Mouse (Mus musculus) megakaryocyte progenitor cell, adult 5-6 weeks (primary cell): ENCODE measurements at regions not wholly inside any gene's neighbourhood (a gene's known extent, or its start where the extent isn't known, plus 50 kb on each side); places are given as distances from the start of the nearest gene placed in this dataset.

Experiments used
- ATAC-seq: replicated peaks from 2 replicates; pipeline ENCODE4 v1.8.0; 2016; ENCODE audit warnings: mild to moderate bottlenecking, moderate TSS enrichment, inconsistent platforms; ENCODE audit not compliant: poor library complexity

DNA sequence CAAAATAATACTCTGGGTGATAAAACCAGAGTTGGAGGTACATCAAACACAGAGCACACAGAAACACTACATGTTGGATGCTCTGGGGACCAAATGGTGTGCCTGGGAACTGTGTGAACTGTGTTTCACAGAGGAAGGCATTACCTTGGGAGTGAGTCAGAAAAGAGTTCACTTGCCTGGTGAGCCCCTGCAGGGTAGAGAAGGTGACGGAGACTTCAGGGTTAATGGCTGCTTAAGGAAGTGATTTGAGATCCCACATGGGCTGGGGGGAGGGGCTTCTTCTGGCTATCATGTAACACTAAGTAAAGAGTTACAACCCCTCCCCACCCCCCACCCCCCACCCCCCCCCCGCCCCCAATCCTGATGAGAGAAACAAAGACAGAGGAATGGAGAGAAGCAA, 164.6 kb downstream of the Gm45692 start:
- no peak for ATAC-seq

DNA sequence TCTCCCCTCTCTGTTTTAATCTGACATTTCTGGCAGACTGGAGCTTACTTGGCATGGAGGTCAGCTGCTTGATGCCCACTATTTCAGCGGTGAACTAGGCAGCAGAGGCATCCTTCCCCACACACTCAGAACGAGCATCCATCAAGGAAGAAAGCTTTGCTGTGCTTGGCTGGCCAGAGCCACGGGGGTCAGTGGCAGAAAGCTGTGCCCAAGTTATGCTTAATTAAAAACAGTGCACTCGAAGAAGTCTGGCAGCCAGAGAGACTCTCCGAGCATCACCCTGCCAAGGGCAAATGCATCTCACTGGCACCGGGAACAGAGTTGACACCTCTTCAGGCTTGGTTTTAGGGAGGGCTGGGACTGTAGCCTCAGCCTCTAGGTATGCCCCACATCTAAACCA, 168.3 kb downstream of the Gm45692 start:
- ATAC-seq = no peak

DNA sequence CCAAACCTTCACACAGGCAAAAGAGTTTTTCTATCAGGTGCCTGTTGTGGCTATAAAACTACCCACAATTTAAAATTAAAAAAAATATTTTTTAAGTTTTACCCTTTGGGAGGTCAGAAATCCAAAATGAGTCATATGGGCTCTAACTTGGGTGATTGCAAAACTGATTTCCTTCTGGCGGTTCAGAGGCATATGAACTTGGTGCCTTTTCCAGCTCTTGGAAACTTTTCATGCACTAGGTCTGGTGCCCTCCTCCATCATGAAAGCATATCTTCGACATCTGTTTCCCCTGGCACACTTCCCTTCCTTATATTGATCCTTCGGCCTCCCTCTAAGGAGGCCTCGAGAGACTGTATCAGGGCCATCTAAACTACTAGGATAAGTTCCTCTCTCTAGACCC, 168.8 kb downstream of the Gm45692 start:
- ATAC-seq = peak; percentile 26; the same call in 1 of the 2 replicates

DNA sequence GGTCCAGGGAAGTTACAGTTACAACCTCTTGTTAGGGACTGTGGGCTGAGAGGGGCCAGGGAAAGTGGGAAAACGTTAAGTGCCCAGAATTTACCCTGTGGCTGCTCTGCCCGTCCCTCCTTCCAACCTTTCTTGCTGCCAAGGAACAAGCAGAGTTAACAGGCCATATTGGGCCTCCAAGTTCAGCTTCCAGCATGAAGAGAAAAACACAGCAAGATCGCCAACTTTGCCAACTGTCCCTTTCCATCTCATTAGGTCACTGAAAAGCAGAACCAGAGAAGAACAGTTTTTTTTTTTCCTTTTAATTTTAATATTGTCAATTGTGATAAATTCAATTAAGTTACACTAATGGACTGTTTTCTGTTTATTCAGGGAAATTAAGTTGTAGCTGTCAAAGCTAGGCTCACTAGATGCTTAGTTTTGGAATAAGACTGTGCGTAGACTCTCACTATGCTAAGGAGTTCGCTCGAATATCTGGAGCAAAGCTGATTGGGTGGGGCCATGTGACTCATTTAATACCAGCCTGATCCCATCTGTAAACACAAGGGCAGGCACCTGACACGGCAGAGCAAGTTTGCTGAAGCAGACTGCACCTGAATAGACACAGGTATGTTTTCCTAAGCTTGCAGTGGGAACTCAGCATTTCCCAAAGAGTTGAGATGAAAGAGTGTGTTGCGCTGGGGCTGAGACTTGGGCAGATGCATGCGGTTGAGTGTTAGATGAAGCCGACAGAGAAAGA, 178.9 kb downstream of the Gm45692 start:
- ATAC-seq = no peak

DNA sequence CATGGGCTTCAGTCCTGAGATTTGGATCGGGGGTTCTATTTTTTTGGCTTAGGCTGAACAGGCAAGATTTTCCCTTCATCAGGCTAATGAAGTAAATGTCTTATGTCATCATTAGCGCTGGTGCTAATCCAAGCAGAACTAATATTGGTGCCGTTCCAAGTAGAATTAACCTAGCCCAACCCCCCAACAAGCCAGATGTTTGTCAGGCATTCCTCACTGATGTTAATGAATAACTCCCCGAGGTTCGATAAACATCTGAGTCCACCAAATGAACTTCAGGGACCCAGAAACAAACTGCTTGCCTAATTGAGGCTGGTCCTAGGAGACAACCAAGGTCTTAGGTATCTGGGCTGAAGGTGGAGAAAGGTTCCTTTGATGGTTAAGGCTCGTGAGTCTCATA, 180.9 kb downstream of the Gm45692 start:
- ATAC-seq = no peak

DNA sequence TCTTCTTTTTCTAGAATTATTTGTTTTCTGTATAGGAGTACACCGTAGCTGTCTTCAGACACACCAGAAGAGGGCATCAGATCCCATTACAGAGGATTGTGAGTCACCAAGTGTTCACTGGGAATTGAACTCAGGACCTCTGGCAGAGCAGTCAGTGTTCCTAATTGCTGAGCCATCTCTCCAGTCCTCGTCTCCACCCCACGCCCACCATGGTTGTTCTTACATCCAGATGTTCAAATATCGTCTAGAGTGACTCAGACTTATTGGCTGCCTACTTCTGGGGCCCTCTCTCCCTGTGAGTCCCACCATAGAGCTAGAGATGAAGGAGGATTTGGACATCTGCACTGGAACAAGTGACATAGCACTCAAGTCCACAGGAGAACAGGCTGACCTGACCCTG, 182.6 kb downstream of the Gm45692 start:
- no peak for ATAC-seq

DNA sequence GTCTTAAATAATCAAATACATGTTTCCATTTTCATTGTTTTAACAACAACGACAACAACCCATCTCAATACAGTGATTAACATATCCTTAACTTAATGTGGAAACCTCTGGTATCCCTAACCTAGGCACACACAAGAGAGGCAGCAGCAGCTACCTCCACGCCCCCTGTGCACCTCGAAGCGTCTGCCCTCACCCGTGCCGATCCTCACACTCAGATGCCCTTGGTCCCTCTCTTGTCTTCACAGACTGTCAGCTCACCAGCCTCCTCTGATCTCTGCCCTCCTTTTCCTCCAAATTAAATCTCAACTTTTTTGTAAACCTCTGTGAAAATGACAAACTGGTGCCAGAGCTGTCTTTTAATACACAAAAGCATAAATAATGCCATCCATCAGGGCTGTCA, 185.2 kb downstream of the Gm45692 start:
- no peak for ATAC-seq

DNA sequence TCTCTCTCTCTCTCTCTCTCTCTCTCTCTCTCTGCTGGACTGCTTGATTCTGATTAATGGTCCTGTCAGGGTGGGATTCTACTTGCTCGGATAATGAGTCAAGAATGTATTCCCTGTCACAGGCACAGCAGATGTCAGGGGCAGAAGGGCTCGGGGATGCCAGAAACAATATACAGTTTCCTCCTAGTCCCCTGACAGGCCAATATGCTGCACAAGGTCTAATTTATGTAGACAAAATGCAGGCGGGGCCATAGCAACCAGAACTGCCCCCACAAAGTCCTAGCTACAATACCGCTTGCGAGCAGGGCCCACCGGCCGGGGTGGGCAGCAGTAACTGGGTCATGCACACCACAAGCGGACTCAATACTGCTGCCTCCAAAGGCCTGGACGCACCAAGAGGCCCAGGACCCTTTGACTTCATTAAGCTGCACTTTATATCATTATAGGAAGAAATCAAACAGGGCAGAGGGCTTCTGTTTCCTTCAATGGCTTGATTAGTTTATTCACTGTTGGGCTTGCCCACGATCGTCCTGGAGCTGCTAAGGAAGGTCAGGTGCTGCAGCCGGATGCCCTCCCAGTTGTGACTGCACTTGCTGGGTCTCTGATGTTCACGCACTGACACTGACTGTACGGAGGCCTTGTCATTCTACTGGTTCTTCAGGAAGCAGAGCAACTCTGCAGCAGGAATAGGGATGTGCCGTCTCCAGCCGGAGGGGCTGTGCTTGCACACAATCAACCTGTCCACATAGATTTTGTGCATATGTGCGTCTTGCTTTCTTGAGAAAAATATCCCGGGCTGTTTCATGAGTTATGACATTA, 185.9 kb downstream of the Gm45692 start:
- ATAC-seq = no peak

DNA sequence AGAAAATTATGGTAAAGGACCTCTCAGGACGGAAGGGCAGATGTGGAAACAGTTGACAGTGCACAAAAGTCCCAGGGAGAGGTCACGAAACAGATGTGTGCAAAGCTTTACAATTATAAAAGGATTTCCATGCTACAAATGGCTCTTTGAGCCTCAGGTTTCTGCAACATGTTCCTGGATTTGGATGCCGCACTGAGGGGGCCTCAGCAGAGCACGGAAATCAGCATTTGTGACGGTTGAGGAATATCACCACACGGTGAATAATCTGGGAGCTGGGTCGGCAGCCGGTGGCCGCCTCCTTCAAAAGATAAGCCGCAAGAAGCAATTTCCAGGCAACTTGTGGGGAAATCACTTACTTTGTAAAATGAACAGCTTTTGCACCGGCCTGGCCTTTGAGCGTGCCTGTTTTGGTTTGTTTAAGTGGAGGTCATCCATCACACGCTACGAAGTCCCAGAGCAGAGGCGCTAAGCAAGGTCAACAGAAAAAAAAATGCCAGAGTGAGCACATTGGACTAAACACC, 188.8 kb downstream of the Gm45692 start:
- no peak for ATAC-seq

DNA sequence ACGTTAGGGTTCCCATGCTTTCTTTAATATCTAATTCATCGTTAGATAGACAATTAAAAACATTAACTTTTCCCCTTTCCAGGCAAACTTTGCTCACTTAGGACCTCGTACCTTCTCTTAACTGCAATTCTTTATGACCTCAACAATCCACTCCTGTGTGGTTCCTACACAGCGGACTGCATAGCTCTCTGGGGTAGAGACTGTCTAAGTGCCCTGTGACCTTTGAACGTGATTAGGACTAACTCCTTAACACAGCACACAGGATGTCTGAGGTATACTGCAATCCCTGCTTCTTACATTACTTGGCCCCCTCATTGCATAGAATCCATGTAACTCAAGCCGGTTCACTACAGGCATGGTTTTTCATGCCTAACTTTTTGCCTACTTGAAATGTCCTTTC, 190.4 kb downstream of the Gm45692 start:
- no peak for ATAC-seq

DNA sequence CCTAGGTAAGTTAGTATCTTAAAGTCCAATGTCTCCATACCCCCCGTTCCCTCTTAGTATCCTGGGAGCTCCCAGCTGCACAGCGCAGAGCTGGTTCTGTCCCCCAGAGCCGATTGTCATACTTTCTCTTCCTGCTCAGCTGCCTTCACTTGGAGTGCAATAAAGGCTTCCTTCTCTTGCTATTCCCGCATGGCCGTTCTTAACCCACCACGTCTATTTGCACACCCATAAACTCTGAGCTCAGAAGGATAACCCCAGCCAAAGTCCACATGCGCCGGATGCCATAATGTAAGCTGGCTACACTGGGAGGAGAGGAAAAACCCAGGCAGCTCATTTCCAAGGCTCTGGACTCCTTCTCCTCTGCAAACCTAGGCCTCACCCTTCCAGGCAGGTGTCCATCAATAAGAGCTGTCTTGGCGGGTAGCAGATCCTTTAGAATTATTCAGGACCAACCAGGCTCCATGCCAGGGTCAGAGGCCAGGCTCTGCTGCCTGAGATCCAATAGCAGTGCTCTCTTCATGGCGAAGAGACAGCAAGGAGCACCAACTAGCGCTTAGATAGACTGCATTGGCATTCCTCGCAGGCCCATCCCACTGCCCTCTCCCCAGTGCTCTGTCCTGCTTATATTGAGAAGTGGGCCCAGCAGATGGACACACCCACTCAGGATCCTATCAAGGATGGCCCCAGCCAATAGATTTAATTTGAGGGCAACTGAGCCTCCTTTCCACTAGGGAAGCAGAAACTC, 204.4 kb downstream of the Gm45692 start:
- ATAC-seq = no peak

DNA sequence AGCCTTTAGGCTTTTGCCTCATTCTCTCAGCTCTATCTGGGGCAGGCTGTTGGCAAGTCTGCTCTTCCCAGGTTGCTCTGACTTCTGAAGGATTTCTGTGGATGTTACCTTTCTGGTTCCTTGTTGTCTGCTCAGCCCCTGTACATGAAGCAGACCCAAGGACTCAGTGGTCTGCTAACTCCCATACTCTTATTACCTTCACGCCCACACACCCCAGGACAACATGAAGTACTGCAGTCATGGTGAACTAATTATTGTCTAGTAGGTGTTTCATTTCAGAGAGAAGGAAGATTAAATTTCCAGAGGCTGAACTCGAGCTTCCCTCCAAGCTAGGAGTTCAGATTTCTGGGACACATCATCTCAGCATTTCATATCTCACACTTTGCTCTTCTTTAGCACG, 205.3 kb downstream of the Gm45692 start:
- ATAC-seq = no peak

DNA sequence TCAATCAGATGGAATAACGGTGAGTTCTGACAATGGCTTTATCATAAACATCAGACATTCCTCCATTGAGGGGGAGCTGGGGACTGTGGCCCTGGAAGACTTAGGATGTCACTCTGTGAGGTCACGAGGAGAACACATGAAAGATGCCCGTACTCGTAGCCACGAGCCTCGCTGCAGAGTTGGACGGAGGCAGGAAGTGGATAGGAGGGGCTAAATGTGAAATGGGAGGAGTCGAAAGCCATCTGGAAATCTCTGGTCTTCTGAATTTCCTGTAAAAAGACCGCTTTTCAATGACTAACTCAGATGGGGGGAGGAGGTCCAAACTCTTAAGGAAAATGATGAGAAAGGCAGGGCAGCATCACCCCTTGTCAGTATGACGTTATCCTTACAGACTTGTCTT, 210.5 kb downstream of the Gm45692 start:
- no peak for ATAC-seq

DNA sequence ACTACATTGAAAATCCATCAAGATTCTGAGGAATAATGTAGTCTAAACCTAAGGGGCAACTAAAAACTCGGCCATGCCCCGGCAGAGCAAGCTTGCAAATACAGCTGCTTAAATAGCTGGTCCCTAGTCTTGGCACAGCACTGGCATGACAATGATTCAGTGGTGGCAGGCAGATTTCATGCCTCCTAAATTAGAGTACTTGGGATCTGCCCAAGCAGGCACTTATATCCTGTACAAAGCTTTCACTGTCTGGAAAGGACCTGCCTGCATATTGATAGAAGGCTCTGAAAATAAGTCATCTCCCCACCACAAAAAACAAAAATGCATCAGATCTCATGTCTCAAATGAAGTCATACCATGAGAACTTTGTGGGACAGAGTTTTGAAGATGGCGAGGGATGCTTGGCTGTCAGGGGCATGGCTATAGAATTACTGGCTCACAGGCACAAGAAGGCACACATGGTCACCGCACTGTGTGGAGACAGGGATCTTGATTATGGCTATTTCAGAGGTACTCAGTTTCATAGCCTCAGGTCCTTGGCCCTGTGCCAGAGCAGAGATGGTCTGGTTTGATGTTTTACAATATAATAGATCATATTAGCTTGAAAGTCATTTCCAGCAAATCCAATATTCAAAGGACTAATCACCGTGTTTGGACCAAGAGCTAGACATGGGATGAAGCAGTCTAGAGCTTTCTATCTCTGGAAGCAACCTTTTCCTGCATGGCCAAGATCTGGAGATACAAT, 217.7 kb downstream of the Gm45692 start:
- ATAC-seq = no peak

DNA sequence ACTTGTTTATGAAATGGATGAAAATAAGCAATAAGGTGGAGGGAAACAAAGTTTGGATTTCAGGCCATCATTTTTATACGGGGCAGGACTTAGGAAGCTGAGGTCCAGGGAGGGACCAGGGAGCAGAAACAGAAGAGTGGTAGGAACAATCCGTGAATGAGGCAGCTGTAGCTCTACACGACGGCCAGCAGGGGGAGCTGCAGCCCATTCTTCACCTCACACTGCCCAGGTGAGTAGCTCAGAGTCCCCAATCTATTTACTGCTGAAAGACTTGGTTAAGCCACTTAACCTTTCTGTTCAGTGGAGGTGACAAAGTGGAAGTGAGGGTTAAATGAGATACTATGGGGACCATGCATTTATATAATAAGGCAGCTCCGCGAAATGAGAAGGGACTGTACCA, 225.7 kb downstream of the Gm45692 start:
- ATAC-seq = peak; percentile 89

DNA sequence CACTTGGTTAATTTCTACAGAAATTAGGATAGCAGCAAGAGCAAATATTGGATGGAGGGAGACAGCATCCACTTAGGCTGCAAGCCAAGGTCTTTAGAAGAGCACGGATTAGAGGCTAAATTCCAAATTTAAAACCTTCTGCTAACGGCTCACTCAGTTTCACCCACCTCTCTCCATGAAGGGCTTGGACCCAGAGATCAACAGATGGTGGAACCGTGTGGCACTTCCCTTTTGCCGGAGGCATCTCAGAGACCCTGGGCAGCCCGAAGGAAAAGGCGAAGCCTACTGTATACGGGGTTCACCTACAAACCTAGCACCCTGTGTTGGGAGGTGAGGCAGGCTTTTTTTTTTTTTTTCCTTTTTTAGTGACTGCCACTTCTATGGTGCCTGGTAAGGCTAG, 229.9 kb downstream of the Gm45692 start:
- ATAC-seq = no peak

DNA sequence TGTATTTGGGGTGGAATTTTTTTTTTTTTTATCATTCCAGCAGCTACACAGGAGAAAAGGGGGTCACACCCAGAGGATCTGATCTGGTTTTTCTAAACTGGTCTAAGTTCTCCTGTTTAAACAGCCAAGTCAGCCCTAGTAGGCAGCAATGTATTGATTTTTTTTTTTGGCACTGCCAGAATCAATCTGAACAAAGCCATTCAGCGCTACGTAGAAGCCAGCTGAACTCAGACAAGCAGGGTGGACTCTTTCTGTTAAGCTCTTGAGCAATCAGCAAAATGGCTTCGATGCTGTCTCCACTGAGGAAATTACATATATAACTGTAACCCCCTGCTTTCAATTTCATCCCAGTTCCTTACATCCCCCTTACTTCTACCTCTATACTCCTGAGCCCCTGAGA, 230.5 kb downstream of the Gm45692 start:
- no peak for ATAC-seq

DNA sequence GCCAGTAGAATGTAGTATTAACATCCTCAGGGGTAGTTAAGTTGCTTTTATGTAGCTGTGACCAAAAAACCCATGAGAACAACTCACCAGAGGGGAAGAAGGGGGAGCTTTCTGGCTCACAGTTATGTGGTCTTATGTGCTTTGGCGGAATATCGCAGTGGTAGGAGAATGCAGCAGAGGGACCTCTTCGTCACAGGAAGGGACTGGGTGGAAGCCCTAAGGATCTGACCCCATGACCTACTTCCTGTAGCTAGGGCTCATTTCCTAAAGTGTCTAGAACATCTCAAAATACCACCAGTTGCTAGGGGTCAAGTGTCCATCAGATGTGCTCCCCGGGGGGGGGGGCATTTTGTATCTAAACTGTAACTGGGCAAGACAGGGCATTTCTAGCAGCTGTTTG, 231.3 kb downstream of the Gm45692 start:
- ATAC-seq = no peak

DNA sequence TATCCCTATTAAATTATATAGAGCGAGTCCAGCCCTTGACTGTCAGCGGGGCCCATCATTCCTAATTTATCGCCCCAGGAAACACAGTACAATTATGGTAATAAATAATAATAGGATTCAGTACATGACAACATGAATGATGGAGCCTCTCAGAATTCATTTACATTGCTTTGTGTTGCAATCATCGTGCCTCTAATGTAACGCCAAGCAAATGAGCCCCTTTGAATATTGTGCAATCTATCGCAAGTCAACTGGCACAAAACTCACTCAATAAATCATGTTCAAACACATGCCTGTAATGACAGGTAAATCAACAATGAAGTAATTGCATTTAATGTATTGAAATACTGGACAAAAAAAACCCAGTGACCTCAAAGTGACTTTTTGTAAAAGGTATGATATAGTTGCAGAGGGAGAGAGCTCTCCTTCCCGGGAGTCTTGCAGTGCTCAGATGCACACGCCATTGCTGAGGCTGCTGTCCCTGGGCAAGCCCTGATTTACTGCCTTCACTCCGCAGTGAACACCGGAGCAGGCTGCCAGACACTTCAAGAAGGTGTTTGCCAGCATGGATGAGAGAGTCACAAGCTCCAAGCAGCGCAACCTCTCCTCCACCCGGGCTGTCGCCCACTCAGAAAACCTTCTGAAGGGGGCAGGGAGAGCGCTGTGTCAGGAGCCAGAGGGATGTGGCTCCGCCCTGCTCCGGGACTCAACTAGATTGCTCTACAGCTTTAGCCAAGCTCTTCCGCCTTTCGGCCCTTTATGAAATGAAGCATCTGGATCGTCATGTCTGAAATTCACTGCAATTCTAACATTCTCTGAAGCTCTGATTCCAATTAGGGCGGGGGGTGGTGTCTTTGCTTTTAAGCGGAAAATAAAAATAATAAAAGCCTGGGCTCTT, 232.6 kb downstream of the Gm45692 start:
- ATAC-seq = peak; percentile 39; the same call in 1 of the 2 replicates

DNA sequence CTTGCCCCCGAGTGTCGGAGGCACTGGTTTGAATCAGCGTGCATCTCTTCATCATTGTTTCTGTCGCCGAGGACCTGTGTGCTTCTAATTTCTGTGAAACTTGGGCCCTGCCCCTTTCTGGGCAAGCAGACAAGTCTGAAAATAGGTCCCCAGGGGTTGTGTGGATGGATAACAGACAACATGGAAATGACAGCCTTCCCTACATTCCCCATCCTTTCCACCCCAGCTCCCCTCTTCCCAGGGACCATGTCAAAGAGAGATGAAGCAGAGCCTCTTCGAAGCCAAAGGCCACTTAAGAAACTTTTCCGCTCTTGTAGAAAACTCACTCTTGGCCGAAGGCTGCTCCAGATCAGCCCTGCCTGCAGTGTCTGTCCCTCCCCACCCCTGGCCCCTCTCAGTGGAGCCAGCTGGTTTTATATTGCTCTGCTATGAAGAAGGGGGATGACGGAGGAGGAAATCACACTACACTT, 233.2 kb downstream of the Gm45692 start:
- ATAC-seq = no peak
